Mouse (Mus musculus) adrenal gland, adult 8-10 months (tissue): ENCODE results near the gene Ttc27. TPM values are rescaled to one million over a fixed set of nuclear protein-coding genes. Genes with fewer than 3 reads are reported as not detected.

Experiments used
- DNase-seq: peaks from one replicate; pipeline ENCODE4 v3.0.0; 2022
- total RNA-seq, 4 experiments: library from RNA; stranded (reverse); gene quantifications; 2 replicates each; pipeline ENCODE4 v1.2.4; 2022

Gene Ttc27
- total RNA-seq, 4 experiments from 2014 or later, result 26.8 to 30.4 (median 28.4) TPM

DNA sequence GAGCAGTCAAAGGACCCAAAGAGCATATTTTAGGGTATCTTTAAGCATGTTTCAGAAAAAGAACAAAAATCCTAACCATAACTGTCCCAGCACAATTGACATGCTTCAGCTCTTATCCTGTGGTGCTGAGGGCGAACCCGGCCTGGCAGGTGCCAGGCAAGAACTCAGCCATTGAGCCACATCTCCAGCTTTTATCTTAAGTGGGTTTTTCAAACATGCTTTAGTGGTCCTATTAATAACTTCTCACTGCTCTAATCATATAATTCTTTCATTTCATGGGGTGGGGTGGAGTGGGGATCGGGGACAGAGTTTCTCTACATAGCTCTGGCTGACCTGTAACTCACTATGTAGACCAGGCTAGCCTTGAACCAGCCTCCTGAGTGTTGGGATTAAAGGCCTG, 125.1 kb downstream of the Ttc27 start:
- no peak for DNase-seq

DNA sequence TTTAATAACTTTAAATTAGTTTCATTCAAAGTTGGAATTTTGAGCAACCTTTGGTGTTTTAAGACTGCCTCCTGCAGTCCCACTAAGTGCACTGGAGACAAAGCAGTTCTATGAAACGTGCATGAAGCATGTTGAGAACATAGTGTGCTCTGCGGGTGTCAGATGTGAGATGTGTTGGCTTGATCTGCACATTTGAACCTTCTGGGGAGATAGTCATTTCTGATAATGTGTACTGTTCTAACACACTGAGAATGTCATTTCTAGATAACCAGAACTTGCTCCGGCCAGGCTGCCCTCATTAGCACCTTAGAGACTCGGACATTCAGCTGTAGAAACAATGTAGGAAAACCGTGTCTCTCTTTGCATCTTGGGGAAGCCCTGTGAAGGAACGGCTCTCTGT, 126.0 kb downstream of the Ttc27 start:
- no peak for DNase-seq

DNA sequence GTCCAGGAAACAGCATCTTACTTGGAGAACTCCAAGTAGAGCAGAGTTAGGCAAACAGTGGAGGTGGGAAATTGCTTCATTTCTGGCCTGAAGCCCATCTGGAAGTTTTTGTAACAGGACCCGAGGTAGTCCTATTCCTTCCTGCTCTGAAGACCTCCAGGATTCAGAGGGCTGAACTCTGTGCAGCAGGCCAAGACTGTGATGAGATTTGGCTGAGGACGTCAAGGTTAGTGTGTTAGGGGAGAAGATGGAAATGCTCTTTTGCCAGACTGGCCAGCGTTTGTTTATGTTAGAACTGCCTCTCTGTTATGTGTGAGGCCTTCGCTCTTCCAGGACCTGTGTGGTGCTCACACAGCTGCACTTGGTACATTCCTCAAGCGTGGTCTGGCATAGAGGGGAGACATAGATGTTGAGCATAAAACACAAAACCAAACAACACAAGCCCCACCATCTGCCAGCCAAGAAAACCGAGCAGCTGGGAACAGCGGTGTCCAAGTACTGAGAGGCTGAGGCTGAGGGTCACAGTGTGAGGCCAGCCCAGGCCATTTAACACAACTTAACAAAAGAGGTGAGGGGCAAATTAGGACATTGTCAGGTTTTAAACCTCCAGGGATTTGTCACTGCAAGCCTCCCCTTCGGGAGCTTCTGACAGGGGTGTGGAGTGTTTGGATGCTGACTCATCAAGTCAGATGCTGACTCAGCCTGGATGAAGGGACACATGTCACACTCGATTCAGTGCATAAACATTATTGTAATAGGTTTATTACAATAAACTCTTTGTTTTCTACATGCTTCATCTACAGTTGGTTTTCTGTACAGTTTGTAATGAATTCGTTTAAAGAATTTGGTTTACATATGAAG, 128.7 kb downstream of the Ttc27 start:
- no peak for DNase-seq

DNA sequence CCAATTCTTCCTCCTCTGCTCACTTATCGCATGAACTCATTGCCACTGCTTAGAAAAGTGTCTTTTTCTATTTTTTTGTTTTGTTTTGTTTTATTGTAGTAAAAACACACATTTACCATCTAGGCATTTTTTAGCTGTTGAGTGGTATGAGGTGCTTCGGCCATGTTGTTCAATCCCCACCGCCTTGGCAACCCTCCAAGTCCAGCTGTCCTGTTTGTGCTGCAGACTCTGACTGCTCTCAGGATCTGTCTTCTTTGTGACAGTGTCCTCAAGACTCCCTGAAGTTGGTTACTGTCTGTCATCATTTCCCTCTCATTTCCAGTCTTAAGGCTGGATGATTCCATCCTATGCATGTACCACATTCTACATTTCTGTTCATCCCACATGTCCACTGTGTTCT, 132.7 kb downstream of the Ttc27 start:
- DNase-seq, result no peak

DNA sequence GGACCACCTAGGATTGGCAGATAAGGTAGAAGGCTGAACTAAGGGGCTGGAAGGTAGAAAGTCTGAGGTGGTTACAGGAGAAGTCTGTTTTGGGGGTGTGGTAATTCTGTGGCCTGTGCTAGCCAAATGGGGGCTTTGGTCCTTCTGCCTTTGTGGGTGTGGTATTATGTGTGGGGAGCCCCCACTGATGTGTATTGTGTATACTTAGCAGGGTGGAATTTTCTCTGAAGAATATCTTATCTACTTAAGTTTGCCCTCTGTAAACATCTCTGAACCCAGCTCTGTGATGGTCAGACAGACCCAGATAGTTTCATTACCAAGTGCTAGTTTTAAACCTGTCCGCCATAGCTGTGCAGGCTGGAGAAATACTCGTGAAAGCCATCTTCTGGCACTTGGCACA, 141.8 kb downstream of the Ttc27 start:
- no peak for DNase-seq

DNA sequence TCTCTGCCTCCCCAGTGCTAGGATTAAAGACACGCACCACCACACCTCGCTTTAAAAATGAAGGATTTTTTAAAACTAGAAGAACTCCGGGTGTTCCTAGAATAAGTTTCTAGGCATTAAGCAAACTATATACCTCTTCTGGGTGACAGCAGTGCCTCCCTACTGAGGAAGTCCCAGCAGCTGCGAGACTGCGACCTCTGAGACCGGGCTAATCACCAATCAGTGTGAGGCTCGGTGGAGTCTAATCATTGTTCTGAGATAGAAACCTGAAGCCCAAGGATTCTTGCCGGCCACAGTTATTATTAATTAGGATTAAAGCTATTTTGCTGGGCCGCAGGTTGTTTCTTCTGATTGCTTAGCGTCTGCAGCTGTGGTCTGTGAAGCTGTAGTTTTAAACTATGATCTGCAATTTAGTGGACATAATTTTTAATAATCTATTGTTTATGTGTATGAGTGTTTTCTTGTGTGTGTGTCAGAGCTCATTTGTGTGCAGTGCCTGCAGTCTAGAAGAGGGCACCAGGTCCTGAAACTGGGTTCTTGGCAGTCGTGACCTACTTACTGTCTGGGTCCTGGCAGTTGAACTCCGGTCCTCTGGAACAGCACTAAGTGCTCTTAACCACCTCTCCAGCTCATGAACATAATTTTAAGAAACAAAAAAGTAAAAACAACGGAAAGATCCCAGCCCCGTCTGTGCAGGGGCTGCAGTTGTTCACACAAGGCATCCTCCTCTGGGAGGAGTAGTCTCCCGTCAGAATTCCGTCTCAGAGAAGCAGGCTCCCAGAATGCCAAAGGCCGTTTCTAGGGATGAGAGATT, 142.9 kb downstream of the Ttc27 start:
- no peak for DNase-seq

DNA sequence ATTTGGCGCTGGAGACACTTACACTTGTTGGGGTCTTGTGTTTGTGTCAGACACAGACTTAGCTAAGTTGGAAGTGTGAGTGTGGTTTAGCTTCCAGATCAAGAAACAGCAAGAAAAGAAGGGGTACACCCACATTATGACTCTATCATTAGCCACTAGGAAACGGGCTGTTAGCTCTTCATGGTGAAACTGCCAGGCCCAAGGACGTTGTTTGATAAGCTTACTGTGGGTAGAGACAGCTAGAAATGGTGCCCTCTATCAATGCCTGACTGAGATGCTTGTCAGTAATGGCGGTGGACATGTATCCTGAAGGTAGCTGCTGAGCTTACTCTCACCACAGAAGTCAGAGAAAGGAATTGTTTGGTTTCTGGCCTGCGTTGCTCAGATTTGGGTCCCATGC, 146.3 kb downstream of the Ttc27 start:
- DNase-seq, result no peak

DNA sequence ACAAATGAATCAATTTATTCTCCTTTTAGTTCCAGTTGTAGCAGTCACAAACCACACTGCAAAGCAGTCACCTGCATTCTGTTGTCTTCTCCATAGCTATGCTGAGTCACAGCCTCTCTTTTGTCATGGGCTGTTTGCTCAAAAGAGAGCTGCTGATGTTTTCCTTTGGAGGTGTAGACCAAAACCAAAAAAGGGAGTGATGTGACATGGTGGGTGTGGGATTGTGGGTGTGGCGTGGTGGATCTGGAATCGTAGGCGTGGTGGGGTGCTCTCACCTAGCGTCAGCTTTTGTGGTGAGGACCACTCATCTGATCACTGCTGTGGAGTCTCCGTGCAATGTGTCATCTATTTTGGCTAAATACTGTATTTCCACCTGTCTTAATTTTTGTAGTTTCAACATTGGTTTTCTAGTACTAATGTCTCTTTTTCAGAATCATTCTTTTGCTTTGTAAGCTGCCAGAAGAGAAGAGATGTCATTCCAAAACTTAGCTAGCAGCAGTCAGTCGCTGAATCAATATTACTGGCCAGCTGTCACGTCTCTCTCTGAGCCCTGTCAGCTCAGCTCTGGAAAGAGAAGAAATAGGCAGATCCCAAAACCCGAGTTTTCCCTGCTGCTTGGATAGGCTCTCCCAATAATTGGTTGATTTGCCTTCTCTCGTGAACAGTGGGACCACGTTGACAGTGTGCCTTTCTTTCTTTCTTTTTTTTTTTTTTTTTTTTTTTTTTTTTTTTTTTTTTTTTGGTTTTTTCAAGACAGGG, 147.4 kb downstream of the Ttc27 start:
- no peak for DNase-seq

DNA sequence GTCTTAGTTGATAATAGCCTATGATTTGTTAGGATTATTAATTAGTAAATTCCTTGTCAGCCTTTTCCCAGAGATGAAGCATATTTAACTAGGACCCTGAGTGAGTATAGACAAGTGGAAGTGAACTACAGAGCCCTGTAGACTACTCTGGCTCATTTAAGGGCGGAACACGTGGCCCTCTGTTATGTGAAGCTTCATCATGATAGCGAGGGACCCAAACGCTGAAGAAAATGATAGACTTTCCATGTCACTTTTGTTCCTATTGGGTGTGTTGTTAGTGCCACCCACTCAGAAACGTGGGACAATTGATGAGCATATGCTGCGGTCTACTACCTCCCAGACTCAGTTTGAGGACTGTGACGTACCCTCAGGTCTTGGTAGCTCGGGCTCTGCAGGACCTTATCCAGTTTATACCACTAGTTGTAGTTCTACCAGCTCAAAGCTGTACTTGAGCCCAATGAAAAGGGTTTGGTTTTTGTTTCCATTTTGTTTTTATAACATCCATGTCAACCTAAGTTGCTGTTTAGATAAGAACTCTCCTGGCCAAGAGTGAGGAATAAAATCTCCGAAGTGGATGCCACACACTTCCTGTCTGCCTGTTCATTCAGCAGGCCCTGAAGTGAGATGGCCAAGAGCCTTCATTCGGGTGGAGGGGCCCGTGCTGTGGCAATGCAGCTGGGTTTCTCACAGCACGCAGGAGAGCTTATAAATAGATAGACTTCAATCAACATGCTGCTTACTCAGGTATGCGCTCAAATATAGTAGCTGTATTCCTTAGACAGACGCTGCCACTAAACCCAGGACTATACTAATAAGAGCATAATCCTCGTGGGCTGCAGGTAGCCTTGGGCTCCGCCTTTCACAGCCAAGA, 148.4 kb downstream of the Ttc27 start:
- no peak for DNase-seq

DNA sequence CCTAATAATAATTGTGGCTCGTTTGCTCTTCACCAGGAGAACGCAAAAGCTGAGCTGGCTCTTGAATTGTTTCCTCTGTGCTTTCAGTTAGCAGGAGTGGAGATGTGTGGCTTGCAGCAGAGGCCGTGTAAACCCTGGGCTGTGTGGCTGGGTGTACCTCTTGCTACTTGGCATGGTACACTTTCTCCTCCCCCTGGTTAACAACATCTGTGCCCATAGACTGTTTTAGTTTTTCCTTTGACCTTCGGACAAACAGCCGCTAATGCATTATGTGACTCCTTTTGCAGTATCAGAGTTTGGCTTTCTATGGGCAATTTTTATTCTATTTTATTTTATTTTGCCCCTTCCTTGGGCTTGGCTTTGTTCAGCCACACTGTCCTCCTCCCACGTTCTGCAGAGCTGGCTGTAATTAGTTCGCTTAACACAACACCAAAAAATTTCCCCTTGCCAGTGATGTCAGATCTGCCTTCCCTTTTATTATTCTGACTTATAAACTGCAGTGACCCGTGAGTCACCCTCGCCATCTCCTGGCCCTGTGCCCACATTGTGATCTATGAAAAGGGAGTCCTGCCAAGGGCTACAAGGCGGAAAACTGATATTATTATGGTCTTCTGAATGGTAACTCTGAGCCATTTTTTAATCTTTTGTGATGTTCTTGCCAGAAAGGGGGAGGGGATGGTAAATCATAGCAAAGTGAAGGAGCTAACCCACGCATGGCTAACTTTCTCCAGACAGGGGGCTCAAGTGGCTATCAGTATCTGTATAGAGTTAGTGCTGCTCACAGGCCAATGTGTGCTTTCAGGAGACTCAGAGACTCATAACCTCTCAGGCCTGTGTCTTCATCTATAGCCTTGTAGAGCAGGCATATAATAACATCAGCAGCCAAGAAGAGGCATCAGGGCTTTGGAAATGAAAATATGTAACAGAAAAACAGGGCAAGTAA, 149.3 kb downstream of the Ttc27 start:
- peak; percentile 86 for DNase-seq

DNA sequence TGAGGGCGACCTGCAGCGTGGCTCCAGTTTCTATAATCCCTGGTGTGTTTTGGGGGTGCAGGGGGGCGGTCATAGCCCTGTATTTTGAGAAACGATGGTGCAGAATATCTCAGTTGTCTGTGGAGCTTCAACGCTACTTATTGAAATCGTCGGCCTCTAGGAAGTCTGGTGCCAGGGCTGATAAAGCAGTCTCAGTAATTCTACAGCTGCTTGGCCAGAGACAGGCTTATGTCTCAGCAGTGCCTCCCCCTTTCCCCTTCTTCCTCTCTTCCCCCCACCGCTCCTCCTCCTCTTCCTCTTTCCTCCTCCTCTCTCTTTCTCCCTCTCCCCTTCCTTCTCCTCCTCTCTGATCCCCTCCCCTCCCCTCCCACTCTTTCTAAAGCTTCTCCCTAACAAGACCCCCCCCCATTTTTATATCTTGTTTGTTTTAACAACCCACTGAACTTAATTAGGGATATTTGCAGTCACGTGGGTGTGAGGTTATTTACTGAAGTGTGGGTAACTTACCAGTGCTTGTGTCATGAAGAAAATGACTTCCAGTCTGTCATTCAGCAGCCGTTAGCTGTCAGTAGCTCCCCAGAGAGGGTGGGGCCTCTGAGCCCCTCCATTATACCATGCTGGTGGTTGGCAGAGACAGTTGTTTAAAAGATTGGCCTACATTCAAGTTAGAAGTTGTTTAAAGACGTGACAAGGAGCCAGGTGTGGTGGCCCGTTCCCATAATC, 150.8 kb downstream of the Ttc27 start:
- DNase-seq, result no peak

DNA sequence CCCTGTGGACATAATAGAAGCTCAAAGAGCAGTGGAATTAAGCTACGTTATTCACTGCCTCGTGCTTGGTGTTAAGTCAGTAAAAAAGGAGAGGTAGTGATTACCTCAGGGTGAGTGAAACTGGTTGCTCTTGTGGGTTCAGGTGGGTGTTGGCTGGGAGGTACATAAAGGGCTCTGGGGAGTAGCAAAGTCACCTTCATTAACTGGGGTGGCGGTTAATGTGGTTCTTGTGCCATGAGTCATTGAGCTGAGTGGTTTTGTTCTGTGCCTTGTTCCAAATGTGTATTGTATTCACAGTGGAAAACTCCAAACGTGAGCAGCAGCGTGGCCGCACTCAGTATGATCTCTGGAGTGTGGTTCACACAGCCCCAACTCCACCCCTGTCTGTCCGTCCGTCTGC, 152.0 kb downstream of the Ttc27 start:
- DNase-seq, result no peak

DNA sequence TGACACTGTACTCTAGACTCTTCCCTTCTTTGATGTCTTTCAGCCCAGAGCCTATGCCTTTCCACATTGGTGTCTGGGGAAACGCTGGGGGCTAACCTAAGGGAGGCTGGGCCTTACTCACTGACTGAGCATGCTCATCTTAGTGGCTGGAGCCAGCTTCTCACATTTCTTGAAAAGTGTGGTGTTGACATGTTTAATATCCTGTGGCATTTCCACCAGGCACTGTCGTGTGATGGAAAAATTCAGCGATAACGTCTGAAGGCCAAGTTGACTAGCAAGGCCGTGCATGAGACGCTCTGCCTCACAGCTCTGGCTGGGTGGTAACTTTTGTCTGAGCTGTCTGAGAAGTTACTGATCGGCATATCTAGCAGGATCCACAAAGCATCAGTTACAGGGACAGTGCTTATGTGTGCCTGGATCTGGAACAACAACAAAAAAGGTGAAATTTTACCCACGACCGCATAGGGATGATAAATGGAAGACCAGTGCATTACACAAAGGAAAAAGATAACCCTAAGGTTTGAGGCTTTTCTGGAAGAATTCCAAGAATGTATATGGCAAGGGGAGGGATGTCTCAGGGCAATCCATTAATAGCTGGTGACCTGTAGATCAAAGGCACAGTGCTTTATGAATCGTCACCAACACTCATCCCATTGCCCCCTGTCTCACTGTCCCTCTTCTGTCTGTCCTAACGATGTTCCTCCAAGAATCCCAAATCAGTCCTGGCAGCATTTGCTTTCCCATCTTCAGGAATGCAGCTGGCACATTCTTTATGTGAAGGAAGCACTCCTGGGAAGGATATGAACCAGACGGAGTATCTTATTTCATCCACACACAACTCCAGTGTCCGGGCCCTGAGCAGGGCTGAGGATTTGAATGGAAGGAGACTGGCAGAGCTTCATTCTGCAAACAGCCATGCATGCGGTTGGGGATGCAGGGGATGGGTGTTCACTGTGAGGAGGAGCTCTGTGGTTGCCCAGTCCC, 152.9 kb downstream of the Ttc27 start:
- DNase-seq, result peak; percentile 60

DNA sequence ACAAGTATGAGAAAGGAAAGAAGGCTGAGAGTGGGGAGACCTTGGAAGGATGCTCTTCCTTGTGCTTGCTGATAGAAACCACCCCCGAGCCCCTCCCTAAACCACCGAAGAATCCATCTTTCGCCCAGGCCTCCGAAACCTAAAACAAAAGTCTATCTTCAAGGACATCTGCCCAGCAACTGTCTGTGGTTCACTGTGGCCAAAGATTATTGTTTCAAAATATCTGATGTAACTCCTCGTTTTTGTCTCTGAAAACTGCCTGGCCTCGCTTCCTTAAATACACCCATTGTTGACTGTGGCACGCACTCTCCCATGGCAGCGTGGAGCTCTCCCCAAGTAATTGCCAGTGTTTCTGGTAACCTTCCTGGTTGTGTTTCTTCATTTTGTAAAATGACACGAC, 155.0 kb downstream of the Ttc27 start:
- DNase-seq, result no peak

DNA sequence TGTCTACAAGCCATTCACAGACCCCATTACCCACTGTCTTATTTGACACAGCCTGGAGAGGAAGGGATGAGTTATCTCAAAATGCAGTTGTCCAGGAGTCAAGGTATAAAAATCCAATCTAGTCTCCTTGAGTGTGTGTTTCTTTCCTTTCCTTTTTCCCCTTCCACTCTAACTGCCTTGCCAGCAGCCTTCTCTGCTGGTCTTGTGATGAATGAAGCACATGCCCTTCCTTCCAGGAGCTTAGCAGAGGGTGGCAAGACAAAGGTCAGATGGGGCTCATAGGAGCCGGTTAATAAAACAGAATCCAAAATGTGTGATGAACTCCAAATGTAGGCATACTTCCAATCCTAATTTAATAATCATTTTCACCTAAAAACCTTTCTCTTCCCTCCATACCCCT, 156.2 kb downstream of the Ttc27 start:
- no peak for DNase-seq

DNA sequence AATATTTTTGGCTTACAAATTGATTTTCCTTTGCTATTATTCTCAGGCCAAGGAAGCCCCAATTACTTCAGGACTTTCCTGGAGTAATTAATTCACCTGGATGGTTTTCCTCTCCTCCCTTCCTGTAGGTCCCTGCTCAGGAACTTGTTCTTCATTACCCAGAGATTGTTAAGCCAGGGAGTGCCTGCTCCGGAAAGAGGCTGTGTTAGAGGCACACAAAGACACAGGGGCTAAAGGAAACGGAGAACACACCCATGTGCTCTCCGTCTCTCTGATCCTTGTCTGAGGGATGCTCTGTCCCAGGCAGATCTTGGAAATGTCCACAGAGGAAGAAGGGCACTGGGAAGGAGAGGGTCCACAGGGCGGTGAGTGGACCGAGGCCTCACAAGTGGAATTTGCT, 158.2 kb downstream of the Ttc27 start:
- no peak for DNase-seq

DNA sequence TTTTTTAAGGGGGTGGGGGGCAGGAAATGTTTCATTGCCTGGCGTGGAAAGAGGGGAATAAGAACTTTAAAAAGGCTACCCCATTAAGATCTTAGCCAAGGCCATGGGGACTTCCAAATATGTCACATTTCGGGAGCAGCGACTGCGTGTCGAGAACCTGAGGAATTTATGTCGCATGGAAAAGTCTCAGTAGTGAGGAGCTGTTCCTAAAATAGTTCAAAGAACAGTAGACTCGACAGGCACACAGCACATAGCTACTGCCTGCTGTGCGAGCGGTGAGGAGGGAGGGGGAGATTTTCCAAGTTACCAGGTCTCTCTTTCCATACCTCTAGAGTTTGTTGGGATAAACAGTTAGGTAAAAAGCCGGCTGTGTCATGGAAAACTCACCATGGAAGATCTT, 159.4 kb downstream of the Ttc27 start:
- DNase-seq, result no peak

DNA sequence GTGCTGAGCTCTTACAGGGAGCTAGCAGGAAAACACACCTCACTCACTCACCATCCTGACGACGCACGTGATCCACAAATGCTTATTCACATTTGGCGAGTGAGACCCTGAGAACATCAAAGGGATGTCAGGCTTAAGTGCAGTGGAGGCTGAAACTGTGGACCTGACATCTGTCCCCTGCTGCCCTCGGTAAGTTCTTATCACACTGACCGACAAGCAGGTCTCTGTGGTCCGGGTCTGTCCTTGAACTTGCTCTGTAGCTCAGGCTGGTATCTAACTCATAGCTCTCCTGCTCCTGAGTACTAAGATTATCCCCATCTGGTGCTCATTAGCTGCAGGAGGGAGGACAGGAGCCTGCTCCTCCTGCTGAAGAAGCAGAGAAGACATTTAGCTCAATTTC, 162.2 kb downstream of the Ttc27 start:
- no peak for DNase-seq

DNA sequence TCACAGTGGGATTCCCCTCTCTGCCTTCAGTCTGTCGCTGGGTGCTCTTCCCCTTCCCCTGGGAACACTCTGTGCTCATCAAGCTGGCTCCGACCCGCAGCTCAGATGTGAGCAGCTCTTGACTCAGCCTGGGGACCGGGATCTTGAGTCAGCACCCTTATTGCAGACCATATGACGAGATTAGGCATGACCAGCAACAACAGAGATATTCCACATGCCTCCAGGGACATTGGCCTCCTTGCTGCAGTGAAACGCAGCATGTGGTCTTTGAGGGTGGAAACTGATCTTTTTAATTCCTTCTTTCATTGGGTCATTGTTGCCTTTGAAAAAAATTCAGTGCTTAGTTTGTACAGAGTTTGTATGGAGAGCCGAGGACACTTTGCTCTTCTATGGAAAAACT, 169.5 kb downstream of the Ttc27 start:
- DNase-seq, result no peak
